Mouse (Mus musculus) liver, embryonic 14.5 days (tissue): ENCODE measurements around the gene Mogat2.

ENCODE experiments used
- CTCF ChIP-seq: IDR thresholded peaks from 2 replicates; pipeline ENCODE4 v1.5.1; 2016; ENCODE audit warnings: antibody characterized with exemption, low read depth, control low read depth
- EP300 ChIP-seq: IDR thresholded peaks from 2 replicates; pipeline ENCODE4 v1.6.1; 2016; ENCODE audit warnings: antibody characterized with exemption, low read depth

- no peak for TF ChIP-seq EP300
- no peak for TF ChIP-seq CTCF
Measured at GRCm38 (mm10) chr7:99185405-99185804, 53.0 kb downstream of the Mogat2 start.
